Mouse (Mus musculus): ENCODE measurements around the gene Zc3h10.
"Not testable (repeated sequence)": the region's sequence is repeated elsewhere in the genome, so short reads cannot be mapped to it uniquely, and the experiment has no call there.

Gene Zc3h10

DNA sequence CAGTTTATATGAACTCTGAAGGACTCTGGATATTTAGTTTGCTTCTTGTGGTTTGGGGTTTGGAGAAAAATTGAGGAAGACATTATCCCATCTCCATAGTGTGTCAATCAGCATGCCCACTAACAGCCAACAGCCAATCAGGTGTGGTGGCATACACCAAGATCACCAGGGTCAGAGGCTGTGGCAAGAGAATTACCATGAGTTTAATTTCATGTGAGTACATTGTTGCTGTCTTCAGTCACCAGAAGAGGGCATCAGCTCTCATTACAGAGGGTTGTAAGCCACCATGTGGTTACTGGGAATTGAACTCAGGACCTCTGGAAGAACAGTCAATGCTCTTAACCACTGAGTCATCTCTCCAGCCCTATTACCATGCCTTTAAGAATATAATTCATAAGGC, 8.7 kb upstream of the Zc3h10 start:
- no peak for DNase-seq (ENCODE audit: extremely low spot score, low read depth, low spot score)

DNA sequence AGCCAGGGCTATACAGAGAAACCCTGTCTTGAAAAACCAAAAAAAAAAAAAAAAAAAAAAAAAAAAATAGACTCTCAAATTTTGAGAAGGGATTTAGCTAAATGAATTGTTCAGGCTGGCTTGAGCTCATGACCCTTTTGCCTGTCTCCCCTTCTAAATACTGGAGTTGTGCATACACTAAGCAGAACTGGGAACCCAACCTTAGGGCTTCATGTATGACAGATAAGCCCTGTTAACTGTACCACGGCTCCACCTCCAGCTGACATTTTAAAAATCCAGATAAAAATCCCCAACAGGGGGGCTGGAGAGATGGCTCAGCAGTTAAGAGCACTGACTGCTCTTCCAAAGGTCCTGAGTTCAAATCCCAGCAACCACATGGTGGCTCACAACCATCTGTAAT, 8.0 kb upstream of the Zc3h10 start:
- not testable (repeated sequence) for DNase-seq (ENCODE audit: extremely low spot score, low read depth, low spot score)

DNA sequence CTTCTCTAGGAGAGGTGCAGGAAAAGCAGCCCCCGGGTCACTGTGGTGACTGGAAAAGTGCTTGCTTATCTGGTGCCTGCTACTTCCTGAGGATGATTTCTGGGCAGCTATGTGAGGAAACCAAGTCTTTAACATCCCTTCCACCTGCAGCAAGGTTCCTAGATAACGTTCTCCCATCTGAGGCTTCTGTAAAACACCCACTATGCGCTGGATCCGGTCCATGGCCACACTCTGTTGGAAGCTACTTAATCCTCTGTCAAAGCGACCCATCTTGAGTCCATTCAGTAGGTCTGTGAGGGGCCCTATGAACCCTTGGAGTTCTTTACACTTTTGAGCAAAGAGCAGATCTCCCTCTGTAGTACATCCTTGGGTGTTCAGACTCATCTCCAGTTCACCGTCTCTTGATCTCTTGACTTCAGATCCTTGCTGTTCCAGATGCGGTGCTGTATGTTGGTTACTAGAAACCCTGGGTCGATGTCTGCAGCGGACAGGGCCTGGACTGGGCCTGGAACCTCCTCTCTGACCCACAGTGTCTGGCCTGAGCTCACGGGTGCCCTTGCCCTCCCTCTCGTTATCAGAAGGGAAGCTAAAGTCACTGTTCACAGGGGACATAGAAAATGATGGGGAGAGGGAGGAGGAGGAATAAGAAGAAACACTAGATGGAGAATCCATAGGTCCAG, 2.7 kb upstream of the Zc3h10 start:
- DNase-seq (ENCODE audit: extremely low spot score, low read depth, low spot score): not testable (repeated sequence)

DNA sequence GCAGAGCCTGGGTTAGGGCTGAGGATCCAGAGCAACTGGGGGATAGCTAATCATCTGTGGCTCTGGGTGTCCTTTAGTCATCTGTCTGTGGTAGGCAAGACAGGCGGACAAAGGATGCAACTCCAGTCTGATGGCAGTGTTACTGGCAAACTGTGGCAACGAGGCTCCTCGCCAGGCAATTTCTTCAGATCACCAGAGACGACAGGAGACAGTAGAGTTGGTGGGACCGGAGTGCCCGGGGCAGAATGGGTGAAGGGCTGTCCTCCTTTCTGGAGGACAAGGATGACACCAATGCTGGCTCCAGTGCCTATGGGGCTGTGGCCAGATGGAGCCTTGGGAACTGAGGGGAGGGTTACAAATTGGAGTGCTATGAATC, 2.1 kb upstream of the Zc3h10 start:
- DNase-seq (ENCODE audit: extremely low spot score, low read depth, low spot score): not testable (repeated sequence)

DNA sequence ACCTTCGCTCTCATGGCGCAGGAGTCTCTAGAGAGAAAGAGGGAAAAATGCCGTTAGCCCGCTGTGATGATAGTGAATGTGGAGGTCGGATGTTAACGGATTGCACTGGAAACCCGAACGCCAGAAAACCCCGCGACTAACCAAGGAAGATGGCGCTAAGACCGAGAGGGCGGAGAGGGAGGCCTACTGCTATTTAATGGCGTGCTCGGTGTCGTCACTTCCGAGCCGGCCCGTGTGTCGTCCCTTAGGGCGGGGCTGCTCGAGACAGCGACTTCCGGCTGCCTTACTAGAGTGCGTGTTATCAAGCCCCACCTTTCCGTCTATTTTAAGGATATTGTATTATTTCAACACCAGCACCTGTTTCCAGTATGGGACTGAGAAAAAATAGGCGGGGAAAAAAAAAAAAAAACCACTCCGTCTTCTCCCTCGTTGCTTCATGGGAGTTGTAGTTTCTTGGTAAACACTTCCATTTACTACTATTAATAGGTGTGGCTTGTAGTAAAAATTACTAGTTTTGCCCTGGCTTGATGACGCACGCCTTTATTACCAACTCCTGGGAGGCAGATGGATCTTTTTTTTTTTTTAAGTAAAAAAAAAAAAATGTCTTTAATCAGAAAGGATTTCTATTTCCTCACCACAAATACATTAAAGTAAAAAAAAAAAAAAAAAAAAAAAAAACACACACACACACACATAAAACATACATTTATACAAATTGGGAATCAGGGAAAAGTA, 1.5 kb upstream of the Zc3h10 start, which contains the start of gene Rpl41:
Gene Rpl41, minus strand, starts transcription at position 359 of the 735 bp plus-strand sequence.
- no peak for DNase-seq (ENCODE audit: extremely low spot score, low read depth, low spot score)

DNA sequence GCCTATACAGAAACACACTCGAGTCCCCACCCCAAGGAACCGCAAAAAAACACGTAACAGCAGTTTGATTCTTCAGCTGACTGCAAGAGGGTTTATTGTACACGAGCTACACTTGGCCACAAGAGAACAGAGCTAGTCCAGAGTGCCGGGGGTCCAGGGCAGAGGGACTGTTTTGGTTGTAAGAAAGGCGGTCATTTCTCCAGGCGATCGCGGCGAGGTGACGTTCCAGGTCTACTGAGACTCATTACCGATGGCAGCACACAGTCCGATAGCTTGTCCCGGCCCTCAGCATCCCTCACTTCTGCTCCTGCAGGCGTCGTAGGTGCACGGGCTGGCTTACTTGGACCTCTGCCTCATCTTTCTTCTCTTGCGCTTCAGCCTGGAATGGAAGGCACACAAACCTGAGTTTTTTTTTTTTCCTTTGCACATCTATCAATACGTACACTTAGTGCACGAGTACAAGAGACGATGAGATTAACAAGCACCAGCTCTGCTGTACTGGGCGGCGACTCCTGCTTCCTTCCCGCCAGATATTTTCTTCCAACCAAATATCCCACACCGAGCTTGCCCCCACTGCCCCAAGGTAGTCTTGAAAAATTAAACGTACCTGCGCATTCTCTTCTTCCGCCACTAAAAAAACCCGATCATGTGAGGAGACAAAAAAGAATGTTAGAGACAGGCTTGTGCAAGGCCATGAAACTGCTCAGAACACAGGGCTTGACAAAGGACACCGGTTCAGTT, 647 bp upstream of the Zc3h10 start:
- DNase-seq (ENCODE audit: extremely low spot score, low read depth, low spot score): not testable (repeated sequence)

DNA sequence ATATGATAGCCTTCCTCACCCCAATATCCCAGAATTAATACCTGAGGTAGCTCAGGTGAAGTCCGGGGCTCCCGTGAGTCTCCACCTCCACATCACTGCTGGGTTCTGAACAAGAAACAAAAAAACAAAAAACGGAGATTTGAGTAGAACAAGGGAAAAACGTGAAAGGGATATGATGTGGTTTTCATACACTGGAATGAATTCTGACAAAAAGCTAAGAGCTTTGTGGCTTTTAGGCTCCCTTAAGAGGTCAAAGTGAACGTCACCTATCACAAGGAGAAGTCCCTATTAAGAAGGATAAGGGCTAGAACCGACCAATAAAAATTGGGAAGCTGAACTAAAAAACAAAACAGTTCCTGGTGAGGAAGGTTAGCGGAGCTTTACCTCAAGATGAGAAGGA, 787 bp downstream of the Zc3h10 start:
- no peak for DNase-seq (ENCODE audit: extremely low spot score, low read depth, low spot score)

DNA sequence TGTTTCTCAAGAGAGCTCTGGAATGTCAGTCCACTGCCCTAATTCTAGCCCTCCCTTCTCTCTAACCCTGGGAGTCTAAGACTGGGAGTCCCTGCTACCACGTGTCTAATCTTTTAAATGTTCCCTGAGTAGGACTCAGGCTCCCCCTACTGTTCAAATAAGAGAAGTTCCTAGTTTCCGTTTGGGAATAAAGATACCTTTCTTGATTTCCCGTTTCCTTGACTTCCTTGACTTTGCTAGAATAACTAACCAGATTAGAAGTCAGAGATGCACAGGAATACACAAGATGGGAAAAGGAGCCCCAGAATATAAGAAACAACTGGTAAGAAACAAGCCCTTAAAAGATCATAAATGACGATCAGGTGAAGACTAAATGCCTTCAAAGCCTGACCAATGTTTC, 1.2 kb downstream of the Zc3h10 start:
- no peak for DNase-seq (ENCODE audit: extremely low spot score, low read depth, low spot score)

DNA sequence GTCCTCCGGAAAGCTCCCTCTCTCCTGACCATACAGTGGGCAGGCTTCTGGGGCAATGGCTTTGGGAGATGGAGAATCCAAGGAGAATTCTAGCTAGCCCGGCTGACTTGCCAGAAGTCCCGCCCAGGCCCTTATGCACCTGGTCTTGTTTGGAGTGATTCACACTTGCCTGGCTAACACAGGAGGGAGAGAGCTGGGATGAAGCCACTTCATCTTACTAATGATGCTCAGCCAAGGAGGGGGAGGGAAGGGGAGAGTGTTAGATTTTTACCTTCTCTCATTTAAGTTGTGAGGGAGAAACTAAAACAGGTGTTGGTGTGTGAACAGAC, 2.0 kb downstream of the Zc3h10 start:
- DNase-seq (ENCODE audit: extremely low spot score, low read depth, low spot score): no peak

DNA sequence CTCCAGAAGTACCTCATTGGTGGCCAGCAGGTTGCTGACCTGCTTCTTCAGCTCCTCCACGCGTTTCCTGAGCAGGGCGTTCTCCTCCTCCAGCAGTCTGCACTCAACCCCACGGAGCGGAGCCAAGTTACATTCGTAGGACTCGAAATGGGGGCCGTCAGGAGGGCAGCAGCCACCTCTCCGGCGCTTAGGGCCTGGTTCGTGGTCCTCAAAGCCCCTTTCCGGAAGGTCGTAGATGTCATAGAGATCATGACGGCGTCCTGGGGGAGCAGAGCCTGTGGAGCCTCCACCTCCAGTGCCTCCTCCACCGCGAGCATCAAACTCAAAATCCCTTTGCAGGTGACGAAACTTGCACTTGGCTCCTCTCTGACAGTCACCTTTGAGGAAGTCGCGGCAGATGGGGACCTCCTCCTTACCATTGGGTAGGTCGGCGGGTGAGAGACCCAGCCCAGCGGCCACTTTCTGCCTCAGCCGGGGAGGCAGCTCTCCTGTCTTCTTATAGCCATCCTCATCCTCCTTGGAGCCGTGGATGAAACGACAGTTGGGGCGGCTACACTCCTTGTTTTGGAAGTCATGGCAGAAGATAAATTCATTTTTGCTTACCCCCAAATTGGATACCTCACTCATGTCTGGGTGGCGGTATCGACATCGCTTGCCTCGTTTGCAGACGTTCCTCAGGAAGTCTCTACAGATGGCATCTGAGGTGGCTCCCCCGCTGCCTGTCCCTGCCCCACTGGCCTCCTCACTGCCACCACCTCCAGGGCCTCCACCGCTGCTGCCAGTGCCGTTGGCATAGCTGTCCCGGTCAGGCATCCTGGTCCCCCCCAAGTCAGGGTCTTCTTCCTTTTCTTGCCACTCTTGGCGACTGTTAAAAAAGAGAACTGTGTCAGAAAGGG, 2.7 kb downstream of the Zc3h10 start:
- no peak for DNase-seq (ENCODE audit: extremely low spot score, low read depth, low spot score)

DNA sequence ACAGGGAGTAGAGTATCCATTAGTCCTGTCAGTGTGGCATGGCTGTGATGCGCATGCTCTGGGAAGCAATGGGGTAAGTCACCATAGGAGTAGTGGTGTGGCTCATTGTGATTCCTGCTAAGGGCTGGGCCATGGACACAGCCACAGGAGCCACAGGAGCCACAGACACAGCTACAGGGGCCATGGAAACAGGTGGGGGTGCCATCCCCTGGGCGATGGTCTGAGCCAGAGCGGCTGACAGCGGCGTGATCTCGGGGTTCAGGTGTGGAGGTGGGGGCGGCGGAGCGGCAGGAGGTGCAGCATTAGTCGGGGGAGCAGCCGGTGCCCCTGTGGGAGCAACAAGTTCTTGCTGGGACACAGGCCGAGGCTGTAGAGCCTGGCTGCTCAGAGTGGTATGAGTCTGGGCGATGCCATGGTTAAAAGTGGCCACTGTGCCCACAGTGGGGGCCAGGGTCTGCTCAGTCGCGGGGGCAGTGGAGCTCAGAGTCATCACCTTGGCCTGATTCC, 3.4 kb downstream of the Zc3h10 start:
- DNase-seq (ENCODE audit: extremely low spot score, low read depth, low spot score): no peak

DNA sequence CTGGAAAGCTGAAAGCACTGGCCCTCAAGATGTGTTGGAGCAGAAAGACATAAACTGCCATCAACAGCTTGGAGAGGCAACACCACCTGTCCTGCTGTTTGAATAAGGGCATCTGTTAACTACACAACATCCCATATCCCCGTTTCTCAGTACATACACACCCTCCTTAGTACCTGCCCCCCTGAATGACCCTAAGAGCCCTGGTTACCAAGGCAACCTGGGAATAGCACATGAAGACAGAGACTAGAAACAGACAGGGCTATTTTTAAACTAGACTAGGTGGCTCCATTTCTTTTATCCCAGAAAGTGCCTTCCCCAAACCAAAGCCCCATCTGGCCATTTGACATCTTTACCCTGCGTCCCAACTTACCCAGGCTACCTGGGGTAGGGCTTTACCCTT, 4.5 kb downstream of the Zc3h10 start:
- no peak for DNase-seq (ENCODE audit: extremely low spot score, low read depth, low spot score)

DNA sequence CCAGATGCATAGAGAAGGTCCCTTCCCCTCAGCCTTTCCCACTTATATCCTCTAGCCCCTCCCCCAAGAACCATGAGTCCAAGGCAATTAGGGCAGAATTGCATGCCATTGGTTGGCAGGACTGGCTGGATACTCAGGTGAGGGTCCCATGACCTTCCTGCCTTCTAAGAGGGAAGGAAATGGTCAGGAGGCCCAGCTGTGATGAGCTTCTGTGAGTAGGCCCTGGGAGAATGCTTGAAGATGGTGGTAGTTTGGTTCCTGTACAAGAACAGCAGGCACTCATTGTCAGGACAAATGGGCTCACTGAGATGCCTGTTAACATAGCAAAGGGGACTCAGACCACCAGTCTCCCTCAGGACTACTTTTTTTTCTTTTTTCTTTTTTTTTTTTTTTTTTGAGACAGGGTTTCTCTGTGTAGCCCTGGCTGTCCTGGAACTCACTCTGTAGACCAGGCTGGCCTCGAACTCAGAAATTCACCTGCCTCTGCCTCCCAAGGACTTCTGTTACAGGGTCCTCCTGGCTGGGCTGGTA, 9.2 kb downstream of the Zc3h10 start:
- DNase-seq (ENCODE audit: extremely low spot score, low read depth, low spot score): no peak

DNA sequence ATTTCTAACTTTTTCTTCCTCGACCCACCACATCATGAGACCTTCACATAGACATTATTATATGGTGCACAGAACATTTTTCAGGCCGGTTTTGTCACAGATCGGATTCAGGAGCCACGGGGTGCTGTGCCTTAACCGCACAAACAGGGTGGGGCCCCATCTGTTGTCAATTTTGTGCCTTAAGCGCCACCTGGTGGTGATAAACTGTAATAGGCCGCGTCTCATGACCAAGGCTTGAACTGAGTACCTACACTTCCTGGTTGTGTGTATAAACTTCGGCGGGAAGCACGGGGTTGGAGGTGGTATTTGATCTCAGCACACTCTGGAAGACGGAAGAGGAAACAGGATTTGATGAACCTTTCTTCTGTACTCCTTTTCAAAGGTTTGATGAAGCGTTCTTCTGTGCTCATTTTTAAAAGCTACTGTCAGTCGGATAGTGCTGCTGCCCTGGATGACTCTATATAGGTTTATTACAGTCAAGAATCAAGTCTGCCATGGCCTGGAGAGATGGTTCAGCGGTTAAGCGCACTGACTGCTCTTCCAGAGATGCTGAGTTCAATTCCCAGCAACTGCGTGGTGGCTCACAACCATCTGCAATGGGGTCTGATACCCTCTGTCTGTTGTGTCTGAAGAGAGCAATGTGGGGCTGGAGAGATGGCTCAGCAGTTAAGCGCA, 11.2 kb downstream of the Zc3h10 start:
- peak; percentile 88 for DNase-seq (ENCODE audit: extremely low spot score, low read depth, low spot score)

DNA sequence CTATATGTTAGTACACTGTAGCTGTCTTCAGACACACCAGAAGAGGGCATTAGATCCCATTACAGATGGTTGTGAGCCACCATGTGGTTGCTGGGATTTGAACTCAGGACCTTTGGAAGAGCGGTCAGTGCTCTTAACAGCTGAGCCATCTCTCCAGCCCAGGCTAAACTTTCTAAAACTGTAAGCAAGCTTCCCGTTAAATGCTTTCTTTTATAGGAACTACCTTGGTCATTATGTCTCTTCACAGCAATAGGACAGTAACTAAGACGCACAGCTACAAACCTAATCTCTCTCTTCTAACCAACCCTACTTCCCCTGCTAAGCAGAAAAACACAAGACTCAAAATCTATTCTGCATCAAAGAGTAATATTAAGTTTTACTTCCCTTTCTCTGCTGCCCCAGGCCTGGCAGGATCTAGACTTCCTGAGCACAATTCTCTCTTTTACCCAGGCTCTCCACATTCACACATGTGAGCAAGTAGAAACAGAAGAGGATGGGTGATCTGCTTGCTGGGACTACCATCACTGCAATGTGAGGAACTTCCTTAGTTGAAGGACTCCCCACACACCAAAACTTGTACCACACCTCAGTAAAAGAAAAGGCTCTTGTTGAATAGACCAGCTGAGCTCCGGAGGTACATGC, 11.8 kb downstream of the Zc3h10 start:
- DNase-seq (ENCODE audit: extremely low spot score, low read depth, low spot score): no peak

DNA sequence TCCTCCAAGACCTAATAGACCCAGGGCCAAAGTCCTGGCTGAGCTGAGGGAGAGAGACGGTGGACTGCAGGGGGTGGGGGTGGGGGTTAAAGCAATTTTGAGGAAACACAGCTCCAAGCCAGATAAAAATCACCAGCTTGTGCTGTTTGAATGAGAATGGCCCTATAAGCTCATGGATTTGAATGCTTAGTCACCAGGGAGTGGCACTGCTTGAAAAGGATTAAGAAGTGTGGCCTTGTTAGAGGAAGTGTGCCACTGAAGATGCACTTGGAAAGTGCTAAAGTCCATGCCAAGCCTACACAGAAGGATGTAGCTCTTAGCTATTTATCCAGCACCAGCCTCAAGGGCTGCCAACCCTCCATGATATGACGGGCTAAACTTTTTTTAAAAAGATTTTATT, 12.4 kb downstream of the Zc3h10 start:
- DNase-seq (ENCODE audit: extremely low spot score, low read depth, low spot score): no peak

DNA sequence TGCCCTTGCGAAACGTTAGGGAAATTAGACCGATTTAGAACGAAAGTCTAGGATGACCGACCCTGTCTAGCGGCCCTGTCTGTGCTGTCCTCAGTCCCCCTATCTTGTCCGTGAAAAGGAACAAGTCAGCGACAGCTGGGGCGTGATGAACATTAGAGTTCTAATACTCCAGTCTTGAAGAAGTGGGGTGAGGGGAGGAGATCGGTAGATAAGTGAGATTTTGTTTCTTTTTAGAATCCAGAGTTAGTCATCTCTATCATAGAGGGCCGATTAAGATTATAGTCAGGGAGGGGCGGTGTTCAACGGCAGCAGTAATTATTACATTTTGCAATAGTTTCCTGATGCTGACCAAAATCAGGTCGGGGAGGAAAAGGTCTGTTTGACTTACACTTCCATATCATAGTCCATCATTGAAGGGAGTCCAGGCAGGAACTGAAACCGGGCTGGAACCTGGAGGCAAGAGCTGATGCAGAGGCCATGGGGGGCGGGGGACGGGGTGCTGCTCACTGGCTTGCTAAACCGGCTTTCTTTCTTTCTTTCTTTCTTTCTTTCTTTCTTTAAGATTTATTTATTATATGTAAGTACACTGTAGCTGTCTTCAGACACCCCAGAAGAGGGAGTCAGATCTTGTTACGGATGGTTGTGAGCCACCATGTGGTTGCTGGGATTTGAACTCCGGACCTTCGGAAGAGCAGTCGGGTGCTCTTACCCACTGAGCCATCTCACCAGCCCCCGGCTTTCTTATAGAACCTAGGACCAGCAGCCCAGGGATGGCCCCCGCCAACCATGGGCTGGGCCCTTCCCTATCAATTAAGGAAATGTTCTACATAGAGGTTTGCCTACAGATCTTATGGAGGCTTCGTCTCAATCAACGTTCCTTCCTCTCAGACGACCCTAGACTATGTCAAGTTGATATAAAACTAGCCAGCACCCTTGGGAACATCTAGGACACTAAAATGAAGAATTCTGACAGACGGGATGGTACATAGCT, 20.9 kb downstream of the Zc3h10 start:
- DNase-seq (ENCODE audit: extremely low spot score, low read depth, low spot score): no peak

DNA sequence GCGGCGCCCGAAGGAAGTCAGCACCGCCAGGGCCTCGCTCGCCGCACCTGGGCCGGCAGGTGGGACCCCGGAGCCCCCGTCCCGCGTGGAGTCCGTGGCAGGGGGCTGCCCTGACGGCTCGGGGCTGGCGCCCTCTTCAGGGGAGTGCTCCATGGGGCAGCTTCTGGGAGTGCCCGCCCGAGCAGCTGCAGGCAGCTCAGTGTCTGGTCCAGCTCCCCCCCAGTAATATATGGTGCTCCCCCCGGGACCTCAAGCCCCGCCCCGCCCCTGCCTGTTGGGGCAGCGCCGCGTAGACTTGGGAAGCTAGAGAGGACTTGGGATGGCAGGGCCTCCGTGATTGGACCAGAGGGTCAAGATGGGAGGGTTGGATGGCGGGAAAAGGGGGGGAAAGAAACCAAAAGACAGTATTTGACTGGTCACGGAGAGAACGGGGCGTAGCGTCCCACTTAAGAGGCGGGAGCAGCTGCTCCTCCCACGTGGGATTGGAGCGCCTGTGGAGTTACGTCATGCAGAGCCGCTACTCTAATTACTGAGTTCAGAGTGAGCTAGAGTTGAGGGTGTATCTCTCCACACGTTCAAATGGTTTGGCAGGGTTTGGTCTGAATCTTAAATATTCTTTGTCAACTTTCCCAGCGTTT, 21.8 kb downstream of the Zc3h10 start, which contains the start of gene Esyt1:
Gene Esyt1, minus strand, starts transcription at position 201 of the 638 bp plus-strand sequence.
- DNase-seq (ENCODE audit: extremely low spot score, low read depth, low spot score): peak; percentile 89
